Mouse (Mus musculus): ENCODE results near the gene Hist1h4b. TPM values are rescaled to one million over a fixed set of nuclear protein-coding genes. Genes with fewer than 3 reads are reported as not detected.

Gene Hist1h4b
- polyA plus RNA-seq, 1 experiment, result 29.2 TPM

DNA sequence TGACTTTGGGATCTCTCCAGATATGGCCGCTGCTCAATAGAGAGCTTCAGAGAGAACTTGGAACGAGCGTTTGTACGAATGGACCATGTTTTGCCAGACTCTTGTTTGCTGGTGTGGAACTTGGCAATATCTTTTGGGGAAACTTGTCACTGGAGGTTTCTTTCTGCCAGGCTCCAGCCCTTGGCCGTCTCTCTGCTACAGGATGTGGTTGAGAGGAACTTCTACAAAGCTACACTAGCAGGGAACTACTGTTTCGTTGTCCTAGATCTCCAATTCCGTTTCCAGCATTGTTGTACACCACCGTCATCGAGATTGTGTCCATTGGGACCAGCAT, 27.7 kb upstream of the Hist1h4b start:
- Histone ChIP-seq H3K4me1 (ENCODE audit: control insufficient read depth, insufficient read depth, low read length) (no peaks in the 10 kb centered on the region), H3K27ac (ENCODE audit: insufficient read depth, low read length) (no peak overlapping the region), H3K9ac (ENCODE audit: low read depth, poor library complexity, severe bottlenecking) (no peak overlapping the region), H3K9me3 (replicated peaks; ENCODE audit: control insufficient read depth, insufficient read depth, low read length, poor library complexity, severe bottlenecking) (no peaks in the 10 kb centered on the region), H3K36me3 (ENCODE audit: control insufficient read depth, insufficient read depth, low read length, poor library complexity, severe bottlenecking) (no peaks in the 10 kb centered on the region), H3K4me3 (ENCODE audit: low read depth, low read length) (no peak overlapping the region), H3K27me3 (ENCODE audit: control insufficient read depth, insufficient read depth, low read length, poor library complexity, severe bottlenecking) (no peaks in the 10 kb centered on the region)
- TF ChIP-seq EP300 (IDR thresholded peaks at IDR 0.05; ENCODE audit: insufficient read depth, low read depth, low read length), result no peak
- TF ChIP-seq POLR2A (IDR thresholded peaks at IDR 0.05; ENCODE audit: insufficient read depth, low read length), result no peak

GRCm38 (mm10) chr13:23729706-23730105, 27.1 kb upstream of the Hist1h4b start:
- H3K36me3 ChIP-seq (ENCODE audit: control insufficient read depth, insufficient read depth, low read length, poor library complexity, severe bottlenecking), result no peaks in the 10 kb centered on the region

DNA sequence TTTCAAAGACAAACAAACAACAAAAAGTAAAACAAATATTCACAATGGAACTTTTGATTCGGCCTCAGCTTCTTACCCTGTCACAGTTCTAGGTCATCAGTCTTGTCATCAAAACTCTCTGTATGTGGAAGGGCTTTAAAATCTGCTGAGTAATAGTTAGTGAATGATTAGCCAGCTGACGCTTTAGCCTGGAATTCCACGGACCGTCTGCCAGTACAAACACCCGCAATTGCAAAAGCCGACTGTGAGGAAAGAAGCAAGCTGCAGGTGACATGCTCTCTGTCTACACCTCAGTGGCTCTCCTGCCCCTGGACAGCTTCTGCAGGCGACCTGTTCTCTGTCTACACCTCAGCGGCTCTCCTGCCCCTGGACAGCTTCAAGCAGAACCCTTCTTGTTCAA, 26.3 kb upstream of the Hist1h4b start:
- H3K9me3 ChIP-seq (replicated peaks; ENCODE audit: control insufficient read depth, insufficient read depth, low read length, poor library complexity, severe bottlenecking), result no peaks in the 10 kb centered on the region
- H3K27me3 ChIP-seq (ENCODE audit: control insufficient read depth, insufficient read depth, low read length, poor library complexity, severe bottlenecking), result no peaks in the 10 kb centered on the region
- H3K4me3 ChIP-seq (ENCODE audit: low read depth, low read length), result no peak overlapping the region
- no peak overlapping the region for H3K9ac ChIP-seq (ENCODE audit: low read depth, poor library complexity, severe bottlenecking)
- H3K36me3 ChIP-seq (ENCODE audit: control insufficient read depth, insufficient read depth, low read length, poor library complexity, severe bottlenecking), result no peaks in the 10 kb centered on the region
- H3K27ac ChIP-seq (ENCODE audit: insufficient read depth, low read length), result no peak overlapping the region
- H3K4me1 ChIP-seq (ENCODE audit: control insufficient read depth, insufficient read depth, low read length), result no peaks in the 10 kb centered on the region
- no peak for TF ChIP-seq POLR2A (IDR thresholded peaks at IDR 0.05; ENCODE audit: insufficient read depth, low read length)
- no peak for TF ChIP-seq EP300 (IDR thresholded peaks at IDR 0.05; ENCODE audit: insufficient read depth, low read depth, low read length)
- no peak for TF ChIP-seq CTCF (IDR thresholded peaks at IDR 0.05; ENCODE audit: low read depth, low read length)

More at GRCm38 (mm10) chr13:23729706-23730105, 27.1 kb upstream of the Hist1h4b start:
- no peaks in the 10 kb centered on the region for H3K4me1 ChIP-seq (ENCODE audit: control insufficient read depth, insufficient read depth, low read length)
- H3K27me3 ChIP-seq (ENCODE audit: control insufficient read depth, insufficient read depth, low read length, poor library complexity, severe bottlenecking), result no peaks in the 10 kb centered on the region
- H3K27ac ChIP-seq (ENCODE audit: insufficient read depth, low read length), result no peak overlapping the region
- H3K4me3 ChIP-seq (ENCODE audit: low read depth, low read length), result no peak overlapping the region
- no peak overlapping the region for H3K9ac ChIP-seq (ENCODE audit: low read depth, poor library complexity, severe bottlenecking)
- TF ChIP-seq EP300 (IDR thresholded peaks at IDR 0.05; ENCODE audit: insufficient read depth, low read depth, low read length) (no peak), CTCF (IDR thresholded peaks at IDR 0.05; ENCODE audit: low read depth, low read length) (no peak), POLR2A (IDR thresholded peaks at IDR 0.05; ENCODE audit: insufficient read depth, low read length) (no peak)
- H3K9me3 ChIP-seq (replicated peaks; ENCODE audit: control insufficient read depth, insufficient read depth, low read length, poor library complexity, severe bottlenecking), result no peaks in the 10 kb centered on the region

GRCm38 (mm10) chr13:23732156-23732804, 24.5 kb upstream of the Hist1h4b start:
- peak; percentile 22 for TF ChIP-seq CTCF (IDR thresholded peaks at IDR 0.05; ENCODE audit: low read depth, low read length)
- no peak for TF ChIP-seq POLR2A (IDR thresholded peaks at IDR 0.05; ENCODE audit: insufficient read depth, low read length)
- TF ChIP-seq EP300 (IDR thresholded peaks at IDR 0.05; ENCODE audit: insufficient read depth, low read depth, low read length), result no peak
- H3K36me3 ChIP-seq (ENCODE audit: control insufficient read depth, insufficient read depth, low read length, poor library complexity, severe bottlenecking), result no peaks in the 10 kb centered on the region
- no peaks in the 10 kb centered on the region for H3K27me3 ChIP-seq (ENCODE audit: control insufficient read depth, insufficient read depth, low read length, poor library complexity, severe bottlenecking)
- no peak overlapping the region for H3K27ac ChIP-seq (ENCODE audit: insufficient read depth, low read length)
- H3K9ac ChIP-seq (ENCODE audit: low read depth, poor library complexity, severe bottlenecking), result no peak overlapping the region
- no peaks in the 10 kb centered on the region for H3K9me3 ChIP-seq (replicated peaks; ENCODE audit: control insufficient read depth, insufficient read depth, low read length, poor library complexity, severe bottlenecking)
- no peak overlapping the region for H3K4me3 ChIP-seq (ENCODE audit: low read depth, low read length)
- no peaks in the 10 kb centered on the region for H3K4me1 ChIP-seq (ENCODE audit: control insufficient read depth, insufficient read depth, low read length)

- no peaks in the 10 kb centered on the region for H3K27me3 ChIP-seq (ENCODE audit: control insufficient read depth, insufficient read depth, low read length, poor library complexity, severe bottlenecking)
- no peaks in the 10 kb centered on the region for H3K36me3 ChIP-seq (ENCODE audit: control insufficient read depth, insufficient read depth, low read length, poor library complexity, severe bottlenecking)
- no peak overlapping the region for H3K4me3 ChIP-seq (ENCODE audit: low read depth, low read length)
- no peak for TF ChIP-seq EP300 (IDR thresholded peaks at IDR 0.05; ENCODE audit: insufficient read depth, low read depth, low read length)
- TF ChIP-seq CTCF (IDR thresholded peaks at IDR 0.05; ENCODE audit: low read depth, low read length), result no peak
- TF ChIP-seq POLR2A (IDR thresholded peaks at IDR 0.05; ENCODE audit: insufficient read depth, low read length), result no peak
- no peak overlapping the region for H3K9ac ChIP-seq (ENCODE audit: low read depth, poor library complexity, severe bottlenecking)
- no peak overlapping the region for H3K27ac ChIP-seq (ENCODE audit: insufficient read depth, low read length)
- no peaks in the 10 kb centered on the region for H3K9me3 ChIP-seq (replicated peaks; ENCODE audit: control insufficient read depth, insufficient read depth, low read length, poor library complexity, severe bottlenecking)
- no peaks in the 10 kb centered on the region for H3K4me1 ChIP-seq (ENCODE audit: control insufficient read depth, insufficient read depth, low read length)
These were observed 19.7 kb upstream of the Hist1h4b start for GRCm38 (mm10) chr13:23737091-23737490.

DNA sequence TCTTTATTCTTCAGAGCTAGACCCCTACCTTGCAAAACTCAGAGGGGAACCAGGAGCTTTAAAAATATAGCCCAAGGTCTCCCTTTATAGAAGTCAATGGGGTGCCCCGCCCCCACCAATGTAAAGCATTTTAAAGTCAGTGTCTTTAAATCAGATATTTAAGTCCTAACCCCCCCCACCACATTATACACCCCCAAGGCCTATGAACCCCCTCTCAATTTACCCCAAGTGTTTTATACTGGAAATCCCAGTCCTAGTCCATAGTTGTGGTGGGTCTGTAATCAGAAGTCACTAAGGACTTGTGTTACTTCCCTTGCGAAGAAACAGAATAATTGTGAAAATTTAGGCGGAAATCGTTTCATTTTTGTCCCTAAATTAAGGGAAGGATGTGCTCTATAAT, 18.8 kb upstream of the Hist1h4b start:
- no peak for TF ChIP-seq EP300 (IDR thresholded peaks at IDR 0.05; ENCODE audit: insufficient read depth, low read depth, low read length)
- no peak for TF ChIP-seq POLR2A (IDR thresholded peaks at IDR 0.05; ENCODE audit: insufficient read depth, low read length)
- TF ChIP-seq CTCF (IDR thresholded peaks at IDR 0.05; ENCODE audit: low read depth, low read length), result no peak
- Histone ChIP-seq H3K27ac (ENCODE audit: insufficient read depth, low read length) (peak overlapping the region; percentile 85), H3K4me1 (ENCODE audit: control insufficient read depth, insufficient read depth, low read length) (no peaks in the 10 kb centered on the region), H3K9me3 (replicated peaks; ENCODE audit: control insufficient read depth, insufficient read depth, low read length, poor library complexity, severe bottlenecking) (no peaks in the 10 kb centered on the region), H3K9ac (ENCODE audit: low read depth, poor library complexity, severe bottlenecking) (peak overlapping the region; percentile 85), H3K27me3 (ENCODE audit: control insufficient read depth, insufficient read depth, low read length, poor library complexity, severe bottlenecking) (no peaks in the 10 kb centered on the region), H3K36me3 (ENCODE audit: control insufficient read depth, insufficient read depth, low read length, poor library complexity, severe bottlenecking) (no peaks in the 10 kb centered on the region), H3K4me3 (ENCODE audit: low read depth, low read length) (no peak overlapping the region)

Measured in ES-Bruce4 (cell line).